Mouse (Mus musculus) stomach, postnatal 0 days (tissue): Measurements from ENCODE around the gene A630095N17Rik. TPM values are rescaled to one million over a fixed set of nuclear protein-coding genes. Genes with fewer than 3 reads are reported as not detected.

Source experiments
- ATAC-seq: fragments of 200-750 bp; cut with Nextera tagmentation; 2 replicates; pipeline ENCODE4 v1.8.0; 2017; ENCODE audit not compliant: low FRiP score, low TSS enrichment
- DNase-seq: peaks from one replicate; pipeline ENCODE4 v3.0.0-alpha.2; 2016; ENCODE audit warnings: low spot score
- H3K27ac ChIP-seq: fragments of 300-500 bp; sonication (generic); replicated peaks from 2 replicates; pipeline ENCODE4 v1.5.1; 2014; ENCODE audit warnings: mild to moderate bottlenecking, control low read depth
- H3K27me3 ChIP-seq: fragments of 300-500 bp; sonication (generic); 2 replicates; pipeline ENCODE4 v1.6.1; 2014; ENCODE audit warnings: low read length; ENCODE audit not compliant: control insufficient read depth, insufficient read depth
- H3K36me3 ChIP-seq: fragments of 300-500 bp; sonication (generic); 2 replicates; pipeline ENCODE4 v1.6.1; 2014; ENCODE audit warnings: low read length, mixed read lengths; ENCODE audit not compliant: control insufficient read depth, insufficient read depth
- H3K4me1 ChIP-seq: fragments of 300-500 bp; sonication (generic); replicated peaks from 2 replicates; pipeline ENCODE4 v1.6.1; 2014; ENCODE audit warnings: antibody characterized with exemption; ENCODE audit not compliant: control insufficient read depth, insufficient read depth
- H3K4me2 ChIP-seq: fragments of 300-500 bp; sonication (generic); replicated peaks from 2 replicates; pipeline ENCODE4 v1.6.1; 2014; ENCODE audit warnings: low read depth, mild to moderate bottlenecking, control low read depth, moderate library complexity
- H3K4me3 ChIP-seq: fragments of 300-500 bp; sonication (generic); 2 replicates; pipeline ENCODE4 v1.5.1; 2014; ENCODE audit warnings: low read depth, low read length, control low read depth
- H3K9ac ChIP-seq: fragments of 300-500 bp; sonication (generic); 2 replicates; pipeline ENCODE4 v1.6.1; 2014; ENCODE audit warnings: mild to moderate bottlenecking, low read length, control low read depth, mixed read lengths
- H3K9me3 ChIP-seq: fragments of 300-500 bp; sonication (generic); 2 replicates; pipeline ENCODE4 v1.6.1; 2016; ENCODE audit warnings: low read length; ENCODE audit not compliant: control insufficient read depth
- CTCF ChIP-seq: IDR thresholded peaks from 2 replicates; pipeline ENCODE4 v1.5.1; 2016; ENCODE audit warnings: antibody characterized with exemption, low read depth, mild to moderate bottlenecking, moderate library complexity
- EP300 ChIP-seq: optimal IDR thresholded peaks from 2 replicates; pipeline ENCODE3; 2016; ENCODE audit warnings: antibody characterized with exemption
- WGBS: fragments of 180-500 bp; shearing (Covaris S2); extraction: QIAGEN DNeasy Blood & Tissue Kit; methylation state at CpG from one replicate; pipeline ENCODE4 v1.1.7; 2014; 5-methylcytosine and 5-hydroxymethylcytosine counted together
- polyA plus RNA-seq: library from polyadenylated mRNA; unstranded; fragments of >200 nt; fragmentation: Nextera tagmentation; extraction: Ambion mirVana; gene quantifications from 2 replicates; pipeline ENCODE4 v1.2.1, GENCODE M21; 2015

The A630095N17Rik gene
- polyA plus RNA-seq = 0.25 TPM in 1 of 2 replicates, not detected in the other

GRCm38 (mm10) chr1:75231664-75232152, at the start of gene A630095N17Rik:
Gene A630095N17Rik, minus strand, starts transcription at chr1:75232102.
- peak within 1 kb of the TSS; percentile 70 for H3K27ac ChIP-seq
- DNase-seq (no peak), ATAC-seq (no peak)
- TF ChIP-seq CTCF (no peak), EP300 (no peak)
- no peak within 1 kb of the TSS for H3K9ac ChIP-seq
- no peaks in the 10 kb centered on the region for H3K9me3 ChIP-seq
- no peak within 1 kb of the TSS for H3K4me2 ChIP-seq
- 60% methylated on average over 5 of the region's 5 CpGs for WGBS
- no peaks in the 10 kb centered on the region for H3K36me3 ChIP-seq
- no peak within 1 kb of the TSS for H3K4me3 ChIP-seq
- no peaks in the 10 kb centered on the region for H3K4me1 ChIP-seq
- no peaks in the 10 kb centered on the region for H3K27me3 ChIP-seq

- DNase-seq (no peak), ATAC-seq (no peak)
- Histone ChIP-seq H3K27me3 (no peaks in the 10 kb centered on the region), H3K4me2 (no peak within 1 kb of the TSS), H3K9me3 (no peaks in the 10 kb centered on the region), H3K4me3 (no peak within 1 kb of the TSS), H3K4me1 (no peaks in the 10 kb centered on the region), H3K36me3 (no peaks in the 10 kb centered on the region), H3K27ac (no peak within 1 kb of the TSS), H3K9ac (no peak within 1 kb of the TSS)
- WGBS = 5% methylated on average over 13 of the region's 13 CpGs
- no peak for TF ChIP-seq CTCF
- no peak for TF ChIP-seq EP300
Measured at GRCm38 (mm10) chr1:75278228-75278627, 46.3 kb upstream of the A630095N17Rik start, which contains the start of gene Resp18. Gene Resp18, minus strand, starts transcription at chr1:75278415.

- Histone ChIP-seq H3K4me3 (no peak overlapping the region), H3K36me3 (no peaks in the 10 kb centered on the region), H3K27me3 (no peaks in the 10 kb centered on the region), H3K9ac (no peak overlapping the region), H3K9me3 (no peaks in the 10 kb centered on the region), H3K4me2 (no peak overlapping the region), H3K4me1 (no peaks in the 10 kb centered on the region), H3K27ac (no peak overlapping the region)
- DNase-seq = peak; percentile 75
- no peak for ATAC-seq
- TF ChIP-seq CTCF (no peak), EP300 (no peak)
- WGBS = 9% methylated on average over 23 of the region's 23 CpGs
Measured at GRCm38 (mm10) chr1:75277195-75278188, 45.6 kb upstream of the A630095N17Rik start.

GRCm38 (mm10) chr1:75264091-75264880, 32.4 kb upstream of the A630095N17Rik start, which contains the start of gene Ptprn:
Gene Ptprn, minus strand, starts transcription at chr1:75264502.
- 11% methylated on average over 31 of the region's 32 CpGs for WGBS
- ATAC-seq (peak; percentile 40; the same call in 1 of the 2 replicates), DNase-seq (no peak)
- H3K4me2 ChIP-seq = no peak within 1 kb of the TSS
- no peaks in the 10 kb centered on the region for H3K4me1 ChIP-seq
- no peak within 1 kb of the TSS for H3K27ac ChIP-seq
- TF ChIP-seq CTCF = no peak
- TF ChIP-seq EP300 = no peak
- H3K9ac ChIP-seq = no peak within 1 kb of the TSS
- no peak within 1 kb of the TSS for H3K4me3 ChIP-seq
- no peaks in the 10 kb centered on the region for H3K36me3 ChIP-seq
- peaks cover 17% of the 10 kb centered on the region; the same call in 1 of the 2 replicates for H3K27me3 ChIP-seq
- H3K9me3 ChIP-seq = no peaks in the 10 kb centered on the region

GRCm38 (mm10) chr1:75262969-75263951, 31.4 kb upstream of the A630095N17Rik start:
- no peak overlapping the region for H3K4me2 ChIP-seq
- DNase-seq = peak; percentile 79
- no peak overlapping the region for H3K4me3 ChIP-seq

More at GRCm38 (mm10) chr1:75262969-75263951, 31.4 kb upstream of the A630095N17Rik start:
- H3K4me1 ChIP-seq = no peaks in the 10 kb centered on the region
- H3K36me3 ChIP-seq = no peaks in the 10 kb centered on the region
- H3K9ac ChIP-seq = no peak overlapping the region
- peaks cover 17% of the 10 kb centered on the region; the same call in 1 of the 2 replicates for H3K27me3 ChIP-seq
- H3K9me3 ChIP-seq = no peaks in the 10 kb centered on the region
- no peak overlapping the region for H3K27ac ChIP-seq
- 3% methylated on average over 33 of the region's 40 CpGs for WGBS
- TF ChIP-seq CTCF (no peak), EP300 (no peak)
- peak; percentile 73 for ATAC-seq
